Mouse (Mus musculus) intestine, embryonic 16.5 days (tissue): ENCODE results near the gene Ubl5. TPM values are rescaled to one million over a fixed set of nuclear protein-coding genes. Genes with fewer than 3 reads are reported as not detected.
A peak's percentile ranks its signal among the peaks of the same experiment; 100 is the strongest.

ENCODE experiments used
- ATAC-seq: fragments of 200-750 bp; cut with Nextera tagmentation; 2 replicates; pipeline ENCODE4 v1.8.0; 2017; ENCODE audit warnings: moderate TSS enrichment, moderate library complexity
- H3K27ac ChIP-seq: fragments of 300-500 bp; sonication (generic); 2 replicates; pipeline ENCODE4 v1.5.1; 2014; ENCODE audit warnings: mild to moderate bottlenecking, low read length
- H3K27me3 ChIP-seq: fragments of 300-500 bp; sonication (generic); replicated peaks from 2 replicates; pipeline ENCODE4 v1.6.1; 2014; ENCODE audit warnings: low read length, control low read depth, mixed read lengths; ENCODE audit not compliant: control insufficient read depth, insufficient read depth
- H3K36me3 ChIP-seq: fragments of 300-500 bp; sonication (generic); 2 replicates; pipeline ENCODE4 v1.6.1; 2014; ENCODE audit warnings: low read length, control low read depth; ENCODE audit not compliant: control insufficient read depth, insufficient read depth
- H3K4me1 ChIP-seq: fragments of 300-500 bp; sonication (generic); 2 replicates; pipeline ENCODE4 v1.6.1; 2014; ENCODE audit warnings: low read length, control low read depth, mixed read lengths; ENCODE audit not compliant: control insufficient read depth, insufficient read depth
- H3K4me2 ChIP-seq: fragments of 300-500 bp; sonication (generic); 2 replicates; pipeline ENCODE4 v1.6.1; 2014; ENCODE audit warnings: low read depth, low read length, control low read depth
- H3K4me3 ChIP-seq: fragments of 300-500 bp; sonication (generic); 2 replicates; pipeline ENCODE4 v1.5.1; 2014; ENCODE audit warnings: mild to moderate bottlenecking, low read length
- H3K9ac ChIP-seq: fragments of 300-500 bp; sonication (generic); 2 replicates; pipeline ENCODE4 v1.6.1; 2014; ENCODE audit warnings: low read depth, low read length
- H3K9me3 ChIP-seq: fragments of 300-500 bp; sonication (generic); 2 replicates; pipeline ENCODE4 v1.6.1; 2016; ENCODE audit warnings: low read length, control low read depth; ENCODE audit not compliant: control insufficient read depth
- WGBS: fragments of 180-500 bp; shearing (Covaris S2); extraction: QIAGEN DNeasy Blood & Tissue Kit; methylation state at CpG from one replicate; pipeline ENCODE4 v1.1.7; 2014; 5-methylcytosine and 5-hydroxymethylcytosine counted together
- polyA plus RNA-seq: library from polyadenylated mRNA; unstranded; fragments of >200 nt; fragmentation: Nextera tagmentation; extraction: Ambion mirVana; gene quantifications from 2 replicates; pipeline ENCODE4 v1.2.1, GENCODE M21; 2015

The Ubl5 gene
- polyA plus RNA-seq, 1 experiment from 2014 or later, result 356 TPM

DNA sequence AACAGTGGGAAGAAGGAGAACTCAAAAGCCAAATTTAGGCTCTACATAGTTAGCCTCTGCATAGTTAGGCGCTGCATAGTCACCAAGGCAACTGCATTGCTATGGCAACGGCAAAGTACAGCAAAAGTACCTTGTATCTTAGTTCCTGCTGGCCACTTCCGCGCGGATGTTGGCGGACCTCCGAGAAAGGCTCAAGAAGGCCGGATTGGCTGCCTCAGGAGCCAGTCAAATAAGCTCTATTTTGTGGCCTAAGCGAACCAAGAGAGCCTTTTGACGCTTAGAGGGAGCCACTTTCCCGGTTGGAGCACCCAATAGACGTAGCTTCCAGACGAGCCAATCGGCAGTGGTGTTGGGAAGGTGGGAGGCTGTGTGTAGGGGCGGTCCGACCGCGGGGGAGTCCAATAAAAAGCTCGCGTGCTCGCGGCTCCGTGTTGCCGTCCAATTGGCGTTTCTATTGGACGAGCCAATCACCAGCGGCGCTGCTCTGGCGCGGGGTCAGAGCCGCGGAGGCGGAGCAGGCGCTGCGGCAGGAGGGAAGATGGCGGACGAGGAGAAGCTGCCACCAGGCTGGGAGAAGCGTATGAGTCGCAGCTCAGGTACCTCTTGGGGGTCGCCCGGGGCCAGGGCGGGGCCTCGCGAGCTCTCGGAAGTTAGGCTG, 9.1 kb downstream of the Ubl5 start, which contains the start of gene Pin1:
Gene Pin1, plus strand, starts transcription at position 494 of the 658 bp plus-strand sequence.
- Histone ChIP-seq H3K9ac (peak within 1 kb of the TSS; percentile 86), H3K36me3 (0 out of 2 replicates have a peak, but pooled peaks cover 2% of the 10 kb centered on the region), H3K27me3 (no peaks in the 10 kb centered on the region), H3K4me2 (peak within 1 kb of the TSS; percentile 76), H3K27ac (peak within 1 kb of the TSS; percentile 6; the same call in 1 of the 2 replicates), H3K9me3 (no peaks in the 10 kb centered on the region), H3K4me1 (peaks cover 18% of the 10 kb centered on the region), H3K4me3 (peak within 1 kb of the TSS; percentile 97)
- peak; percentile 100 for ATAC-seq
- WGBS, result 0% methylated on average over 45 of the region's 45 CpGs

- Histone ChIP-seq H3K4me3 (peak overlapping the region; percentile 97), H3K27ac (no peak overlapping the region), H3K9ac (peak overlapping the region; percentile 86), H3K9me3 (no peaks in the 10 kb centered on the region), H3K36me3 (0 out of 2 replicates have a peak, but pooled peaks cover 3% of the 10 kb centered on the region), H3K4me1 (peaks cover 18% of the 10 kb centered on the region), H3K4me2 (peak overlapping the region; percentile 72), H3K27me3 (no peaks in the 10 kb centered on the region)
- no peak for ATAC-seq
- under 1% methylated on average over 25 of the region's 25 CpGs for WGBS
Observed at GRCm38 (mm10) chr9:20652260-20652658, 9.6 kb downstream of the Ubl5 start.

DNA sequence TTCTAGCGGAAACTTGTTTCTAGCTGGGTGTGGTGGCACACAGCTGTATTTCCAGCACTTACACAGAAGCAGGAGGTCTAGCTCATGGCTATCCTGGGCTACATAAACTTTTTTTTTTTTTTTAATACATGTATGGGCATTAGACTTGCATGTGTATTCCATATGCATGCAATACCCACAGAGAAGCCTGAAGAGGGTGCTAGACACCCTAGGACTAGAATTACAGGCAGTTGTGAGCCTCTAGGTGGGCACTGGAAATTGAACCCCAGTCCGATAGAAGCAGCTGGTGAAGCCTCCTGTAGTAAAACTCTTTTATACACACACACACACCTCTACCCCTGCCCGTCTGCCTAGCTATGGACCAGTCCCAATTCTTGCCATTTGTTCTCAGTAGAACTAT, 11.2 kb downstream of the Ubl5 start:
- no peak overlapping the region for H3K4me2 ChIP-seq
- no peak overlapping the region for H3K27ac ChIP-seq
- ATAC-seq, result no peak
- 86% methylated on average over 3 of the region's 3 CpGs for WGBS
- H3K4me3 ChIP-seq, result no peak overlapping the region
- H3K36me3 ChIP-seq, result 0 out of 2 replicates have a peak, but pooled peaks cover 5% of the 10 kb centered on the region
- no peak overlapping the region for H3K9ac ChIP-seq
- peaks cover 18% of the 10 kb centered on the region for H3K4me1 ChIP-seq
- no peaks in the 10 kb centered on the region for H3K27me3 ChIP-seq
- H3K9me3 ChIP-seq, result no peaks in the 10 kb centered on the region

DNA sequence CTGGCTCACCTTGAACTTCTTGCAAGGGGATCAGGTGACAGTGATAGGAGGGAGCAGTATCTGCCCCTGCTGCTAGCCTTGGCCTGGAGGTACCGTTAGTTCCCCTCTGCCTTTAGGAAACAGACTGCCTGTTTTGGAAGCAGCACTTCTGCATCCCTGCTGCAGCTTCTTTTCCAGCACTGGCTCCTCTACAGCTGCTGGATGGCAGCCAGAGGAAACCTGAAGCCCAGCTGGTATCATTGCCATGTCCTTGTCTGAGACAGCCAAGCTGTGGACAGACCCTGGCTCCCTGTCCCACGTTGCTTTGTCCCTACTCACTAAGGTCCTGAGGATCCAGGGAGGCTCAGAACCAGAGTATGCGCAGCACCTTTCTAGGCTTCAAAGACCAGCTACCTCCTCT, 14.9 kb downstream of the Ubl5 start:
- 88% methylated on average over 3 of the region's 3 CpGs for WGBS
- no peak for ATAC-seq
- Histone ChIP-seq H3K27me3 (no peaks in the 10 kb centered on the region), H3K4me3 (no peak overlapping the region), H3K9ac (no peak overlapping the region), H3K9me3 (no peaks in the 10 kb centered on the region), H3K36me3 (peaks cover 13% of the 10 kb centered on the region), H3K27ac (no peak overlapping the region), H3K4me2 (no peak overlapping the region), H3K4me1 (peaks cover 12% of the 10 kb centered on the region)

GRCm38 (mm10) chr9:20662325-20662724, 19.6 kb downstream of the Ubl5 start:
- 52% methylated on average over 3 of the region's 3 CpGs for WGBS
- Histone ChIP-seq H3K4me3 (no peak overlapping the region), H3K4me2 (no peak overlapping the region), H3K27ac (no peak overlapping the region), H3K36me3 (peaks cover 17% of the 10 kb centered on the region), H3K27me3 (no peaks in the 10 kb centered on the region), H3K9me3 (no peaks in the 10 kb centered on the region), H3K9ac (no peak overlapping the region), H3K4me1 (no peaks in the 10 kb centered on the region; the same call in 1 of the 2 replicates)
- peak; percentile 58 for ATAC-seq

DNA sequence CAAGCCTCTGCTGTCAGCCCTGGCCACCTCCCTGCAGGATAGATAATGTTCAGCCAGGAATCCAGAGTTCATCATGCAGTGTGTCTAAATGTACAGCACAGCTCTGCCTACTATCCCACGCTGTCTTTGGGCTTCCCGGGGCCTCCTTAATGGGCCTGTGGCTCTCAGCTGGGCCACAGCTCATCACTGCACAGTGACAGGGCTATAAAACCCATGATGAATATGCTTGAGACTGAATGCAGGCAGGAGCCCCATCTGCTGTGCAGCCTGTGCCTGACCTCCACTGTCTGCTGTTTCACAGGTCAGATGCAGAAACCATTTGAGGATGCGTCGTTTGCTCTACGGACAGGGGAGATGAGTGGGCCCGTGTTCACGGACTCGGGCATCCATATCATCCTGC, 20.2 kb downstream of the Ubl5 start:
- no peak overlapping the region for H3K4me2 ChIP-seq
- H3K9me3 ChIP-seq, result no peaks in the 10 kb centered on the region
- H3K4me1 ChIP-seq, result no peaks in the 10 kb centered on the region; the same call in 1 of the 2 replicates
- H3K27me3 ChIP-seq, result no peaks in the 10 kb centered on the region
- peaks cover 15% of the 10 kb centered on the region for H3K36me3 ChIP-seq
- no peak for ATAC-seq
- H3K27ac ChIP-seq, result no peak overlapping the region
- no peak overlapping the region for H3K4me3 ChIP-seq
- no peak overlapping the region for H3K9ac ChIP-seq
- WGBS, result 83% methylated on average over 8 of the region's 8 CpGs

GRCm38 (mm10) chr9:20663956-20664355, 21.3 kb downstream of the Ubl5 start:
- Histone ChIP-seq H3K4me3 (no peak overlapping the region), H3K9ac (peak overlapping the region; percentile 15; the same call in 1 of the 2 replicates), H3K27ac (no peak overlapping the region), H3K9me3 (no peaks in the 10 kb centered on the region), H3K4me1 (no peaks in the 10 kb centered on the region; the same call in 1 of the 2 replicates), H3K27me3 (no peaks in the 10 kb centered on the region), H3K4me2 (no peak overlapping the region), H3K36me3 (peaks cover 15% of the 10 kb centered on the region)
- no peak for ATAC-seq
- 91% methylated on average over 2 of the region's 2 CpGs for WGBS

GRCm38 (mm10) chr9:20664366-20664765, 21.7 kb downstream of the Ubl5 start:
- Histone ChIP-seq H3K27me3 (no peaks in the 10 kb centered on the region), H3K4me3 (no peak overlapping the region), H3K4me2 (no peak overlapping the region), H3K36me3 (peaks cover 13% of the 10 kb centered on the region), H3K4me1 (no peaks in the 10 kb centered on the region; the same call in 1 of the 2 replicates), H3K9ac (no peak overlapping the region; the same call in 1 of the 2 replicates), H3K27ac (no peak overlapping the region), H3K9me3 (no peaks in the 10 kb centered on the region)
- WGBS, result 61% methylated on average over 2 of the region's 2 CpGs
- no peak for ATAC-seq

GRCm38 (mm10) chr9:20664982-20665637, 22.4 kb downstream of the Ubl5 start:
- Histone ChIP-seq H3K36me3 (peaks cover 13% of the 10 kb centered on the region), H3K4me3 (no peak overlapping the region), H3K27me3 (no peaks in the 10 kb centered on the region), H3K4me1 (no peaks in the 10 kb centered on the region; the same call in 1 of the 2 replicates), H3K9ac (no peak overlapping the region), H3K9me3 (no peaks in the 10 kb centered on the region), H3K4me2 (no peak overlapping the region), H3K27ac (no peak overlapping the region)
- ATAC-seq, result no peak
- WGBS, result 71% methylated on average over 5 of the region's 5 CpGs
